Mouse (Mus musculus) left cerebral cortex, postnatal 4 days (tissue): ENCODE results near the gene Gm3532. TPM values are rescaled to one million over a fixed set of nuclear protein-coding genes. Genes with fewer than 3 reads are reported as not detected.
"Not testable (repeated sequence)": the region's sequence is repeated elsewhere in the genome, so short reads cannot be mapped to it uniquely, and the experiment has no call there.

ENCODE experiments used
- DNase-seq: peaks from one replicate; pipeline ENCODE4 v3.0.0-alpha.2; 2022
- intact Hi-C: fragments of 180-260 bp; cut with DNase I; formaldehyde crosslinking; loops from one replicate; pipeline ENCODE4 v1.15.1; 2025
- total RNA-seq, 2 experiments: library from RNA; stranded (reverse); gene quantifications; 2 replicates each; pipeline ENCODE4 v1.2.3; 2021

Gene Gm3532
- total RNA-seq, result not detected

- DNase-seq, intact Hi-C loops: not testable (repeated sequence)
Measured at GRCm38 (mm10) chr14:5538196-5538595, at the start of gene Gm3532. Gene Gm3532, plus strand, starts transcription at chr14:5538496.

DNA sequence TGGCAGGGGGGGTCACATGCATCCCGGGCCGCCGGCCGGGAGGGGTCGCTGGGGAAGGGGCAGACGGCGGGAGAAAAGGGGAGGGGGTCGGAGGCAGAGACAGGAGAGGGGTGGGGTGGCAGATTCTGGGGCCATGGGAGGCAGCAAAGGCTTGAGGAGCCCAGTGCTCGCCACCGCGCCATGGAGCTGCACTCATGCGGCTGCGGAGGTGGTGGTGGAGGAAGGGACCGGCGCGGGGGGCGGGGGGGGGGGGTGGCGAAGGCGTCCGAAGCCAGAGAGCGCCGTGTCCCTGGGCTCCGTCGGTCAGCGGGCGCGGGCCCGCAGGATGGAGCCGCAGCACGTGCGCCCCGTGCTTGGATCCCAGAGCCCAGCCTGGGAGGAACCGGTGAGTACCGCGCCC lies 36.9 kb upstream of the Gm3532 start, which contains the start of gene Gm3488:
Gm3488 (plus strand) TSS at position 301 of the 400 bp plus-strand sequence.
- intact Hi-C loops, DNase-seq: not testable (repeated sequence)

Other genes starting within 250 kb of the Gm3532 start
- under 1 TPM in 1 of 2 experiments, not detected in 1; 0.40 TPM for gene Gm3542, start 203.6 kb upstream of the Gm3532 start, total RNA-seq
- under 1 TPM in 1 of 2 experiments, not detected in 1; 0.79 TPM for gene Gm3500, start 149.4 kb upstream of the Gm3532 start, total RNA-seq
- 10 to 100 TPM; 11.6 to 11.8 TPM for gene Gm3194, start 83.0 kb upstream of the Gm3532 start, total RNA-seq
- gene Gm8246, start 60.7 kb upstream of the Gm3532 start, total RNA-seq, result not detected
- gene Gm3187, start 54.3 kb upstream of the Gm3532 start, total RNA-seq, result not detected
- 10 to 100 TPM; 12.9 to 13.2 TPM for gene Gm3488, start 36.8 kb upstream of the Gm3532 start, total RNA-seq
- gene Gm8265, start 94.5 kb downstream of the Gm3532 start, total RNA-seq, result 1 to 10 TPM in 1 of 2 experiments, not detected in 1; 1.7 TPM
- under 1 TPM in 1 of 2 experiments, not detected in 1; 0.40 TPM for gene Gm9603, start 149.0 kb downstream of the Gm3532 start, total RNA-seq
- gene Gm3373, start 203.1 kb downstream of the Gm3532 start, total RNA-seq, result 1 to 10 TPM; 3.5 to 3.9 TPM